Mouse (Mus musculus): ENCODE measurements around the gene Ncoa1. TPM values are rescaled to one million over a fixed set of nuclear protein-coding genes. Genes with fewer than 3 reads are reported as not detected.

Gene Ncoa1
- polyA plus RNA-seq, 3 experiments from 2014 or later: 7.7 to 17.5 (median 14.6) TPM

DNA sequence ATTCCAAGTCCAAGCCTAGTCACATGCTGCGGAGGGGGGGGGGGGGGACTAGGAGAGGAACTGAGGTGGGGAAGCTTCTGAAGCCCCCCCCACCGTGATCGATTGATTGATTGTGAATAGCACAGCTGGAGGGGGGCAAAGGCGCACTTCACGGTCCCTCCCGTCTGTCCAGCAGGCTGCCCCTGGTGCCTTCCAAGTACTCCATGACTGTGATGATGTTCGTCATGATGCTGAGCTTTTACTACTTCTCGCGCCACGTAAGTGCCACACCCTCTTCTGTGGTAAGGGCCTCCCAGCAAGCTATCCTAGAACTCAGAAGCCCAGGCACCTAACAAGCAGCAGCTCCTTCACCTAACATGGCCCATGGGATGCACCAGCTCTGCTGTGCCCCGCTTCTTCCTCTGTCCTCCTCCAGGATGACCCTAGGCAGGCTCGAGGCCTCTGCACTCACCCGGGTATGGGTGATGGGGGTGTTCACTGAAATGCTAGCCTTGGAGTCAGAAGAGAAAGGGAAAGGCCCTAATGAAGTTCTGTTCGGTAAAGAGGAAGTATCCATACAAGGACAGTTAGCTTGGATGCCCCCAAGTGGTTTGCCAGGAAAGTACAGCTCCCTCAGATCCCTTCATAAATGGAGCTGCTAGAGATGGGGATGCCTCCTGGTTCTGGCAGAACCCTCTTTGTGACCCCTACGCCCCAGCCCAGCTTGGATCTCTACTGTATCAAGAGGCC is 268.4 kb downstream of the Ncoa1 start:
- peak; percentile 85 for ATAC-seq

DNA sequence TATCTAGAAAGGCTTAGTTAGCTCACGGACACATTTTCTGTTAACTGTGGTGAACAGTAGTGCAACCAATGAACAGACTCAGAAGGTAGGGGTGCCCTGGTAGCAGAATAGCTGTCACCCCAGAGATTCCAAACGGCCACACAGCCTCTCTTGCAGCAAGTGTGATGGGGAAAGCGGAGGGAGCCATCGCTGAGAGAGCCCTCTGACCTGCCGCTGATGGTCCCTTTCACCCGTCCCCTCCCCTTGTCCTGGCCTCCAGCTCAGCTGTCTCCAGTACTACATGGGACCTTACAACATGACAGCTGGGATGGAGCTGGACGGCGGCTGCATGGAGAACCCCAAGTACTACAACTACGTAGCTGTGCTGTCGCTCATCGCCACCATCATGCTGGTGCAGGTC is 270.9 kb downstream of the Ncoa1 start:
- no peak for ATAC-seq

DNA sequence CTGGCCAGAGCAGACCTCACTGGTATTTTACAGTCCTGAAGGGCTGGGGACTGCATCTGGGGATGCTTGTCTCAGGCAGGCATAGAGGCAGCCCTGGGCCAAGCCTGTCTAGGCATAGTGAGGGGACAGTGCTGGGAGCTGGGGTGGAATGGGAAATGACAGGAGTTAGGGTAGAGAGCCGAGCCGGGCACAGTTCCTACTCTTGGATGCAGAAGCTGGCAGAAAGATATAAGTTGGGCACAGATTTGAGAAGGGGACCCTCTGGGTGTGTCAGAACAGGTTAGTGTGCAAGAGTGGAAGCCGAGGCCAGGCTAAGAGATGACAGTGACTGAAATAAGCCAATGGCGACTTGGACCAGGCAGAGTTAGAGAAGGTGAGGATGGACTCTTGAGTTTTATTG is 274.8 kb downstream of the Ncoa1 start:
- ATAC-seq: no peak

DNA sequence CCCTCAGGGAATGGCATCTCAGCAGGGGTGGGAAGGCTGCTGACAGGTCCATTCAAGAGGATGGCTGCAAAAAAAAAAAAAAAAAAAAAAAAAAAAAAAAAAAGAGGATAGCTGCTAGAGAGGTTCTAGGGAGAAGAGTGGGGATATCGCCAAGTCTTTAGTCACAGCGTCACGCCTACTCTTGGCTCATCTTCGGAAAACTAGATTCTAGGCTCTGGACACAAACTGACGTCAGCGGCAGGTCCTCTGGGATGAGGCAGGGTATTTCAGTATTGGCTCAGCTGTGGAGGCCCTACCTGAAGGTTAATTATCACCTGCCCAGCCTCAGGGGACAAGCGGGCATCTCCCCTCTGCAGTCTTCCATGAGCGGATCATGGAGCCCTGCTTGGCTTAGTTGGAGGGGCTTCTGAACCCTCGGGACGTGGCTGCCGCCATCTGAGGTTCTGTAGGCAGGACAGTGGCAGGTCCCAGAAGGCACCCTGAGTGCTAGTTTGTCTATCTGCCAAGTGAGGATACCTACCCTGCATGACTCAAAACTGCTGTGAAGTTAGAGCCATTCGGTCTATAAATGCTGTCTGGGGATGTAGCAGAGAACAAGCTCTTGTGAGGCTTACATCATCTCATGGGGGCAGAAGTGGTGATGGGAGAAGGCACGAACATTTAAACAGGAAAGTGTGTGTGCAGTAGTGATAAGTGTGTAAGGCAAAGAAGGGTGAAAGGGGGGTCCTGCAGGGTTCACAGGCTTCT is 275.4 kb downstream of the Ncoa1 start:
- ATAC-seq: no peak

DNA sequence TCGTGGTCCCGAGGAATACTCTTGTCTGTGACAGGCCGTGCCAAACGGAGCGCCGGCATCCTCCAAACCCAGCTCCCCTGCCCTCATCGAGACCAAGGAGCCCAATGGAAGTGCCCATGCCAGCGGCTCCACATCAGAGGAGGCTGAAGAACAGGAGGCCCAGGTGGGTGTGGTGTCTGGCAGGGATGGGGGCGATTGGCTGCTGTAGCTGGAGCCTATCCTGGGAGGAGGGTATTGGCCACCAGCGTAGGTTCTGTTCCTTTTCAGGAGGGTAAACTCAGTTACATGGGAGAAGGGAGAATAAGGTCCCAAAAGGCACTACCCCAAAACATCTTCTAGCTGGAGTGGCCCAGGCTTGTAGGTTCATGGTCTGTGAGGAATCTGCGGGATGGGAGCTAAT is 277.7 kb downstream of the Ncoa1 start:
- no peak for ATAC-seq

DNA sequence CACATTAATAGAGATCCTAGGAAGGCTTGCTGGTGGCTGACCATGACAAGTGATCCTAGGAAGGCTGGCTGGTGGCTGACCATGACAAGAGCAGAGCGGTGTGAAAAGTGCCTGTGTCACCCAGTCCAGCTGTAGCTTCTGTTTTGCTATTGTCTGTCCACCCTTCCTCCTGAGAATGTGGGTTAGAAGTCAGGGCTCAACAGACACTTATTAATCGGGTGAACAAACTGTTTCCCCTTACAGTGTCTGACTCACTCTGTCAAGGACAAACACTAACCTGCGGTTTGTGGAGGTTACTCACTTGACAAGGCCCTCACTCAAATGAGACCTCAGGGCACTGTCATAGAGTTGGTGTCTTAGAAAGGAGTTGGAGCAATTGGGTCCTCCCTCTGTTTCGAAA is 278.3 kb downstream of the Ncoa1 start:
- ATAC-seq: no peak

Other genes starting within 250 kb of the Ncoa1 start
- 1 to 10 TPM; 3.1 to 6.2 (median 3.3) TPM for gene Ptrhd1, start 243.2 kb downstream of the Ncoa1 start, polyA plus RNA-seq (2017; shearing (Covaris generic))
- 10 to 100 TPM; 20.3 to 31.7 (median 20.6) TPM for gene Cenpo, start 242.9 kb downstream of the Ncoa1 start, polyA plus RNA-seq (2017; shearing (Covaris generic))
- 10 to 100 TPM; 49.8 to 65.3 (median 61.3) TPM for gene Itsn2, start 115.5 kb upstream of the Ncoa1 start, polyA plus RNA-seq (2017; shearing (Covaris generic))
- not detected for gene Gm3625, start 115.7 kb upstream of the Ncoa1 start, polyA plus RNA-seq (2017; shearing (Covaris generic))